Mouse (Mus musculus): ENCODE data around the gene Etnk2.

DNA sequence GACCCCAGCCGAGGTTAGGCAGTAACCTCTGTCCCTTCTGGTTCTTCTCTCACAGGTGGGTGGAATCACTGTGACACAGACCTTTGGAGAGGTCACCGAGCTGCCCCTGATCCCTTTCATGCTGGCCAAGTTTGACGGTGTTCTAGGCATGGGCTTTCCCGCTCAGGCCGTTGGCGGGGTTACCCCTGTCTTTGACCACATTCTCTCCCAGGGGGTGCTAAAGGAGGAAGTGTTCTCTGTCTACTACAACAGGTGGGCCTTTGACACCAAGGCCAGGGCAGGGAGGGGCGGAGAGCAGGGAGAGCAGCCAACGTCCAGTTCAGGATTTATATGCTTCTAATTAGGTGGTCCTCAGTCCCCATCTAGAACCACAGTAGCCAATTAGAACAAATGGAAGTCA is 7.0 kb upstream of the Etnk2 start:
- no peak for TF ChIP-seq CTCF (IDR thresholded peaks at IDR 0.05; ENCODE audit: low read depth, low read length)
- no peak for TF ChIP-seq POLR2A (IDR thresholded peaks at IDR 0.05; ENCODE audit: insufficient read depth, low read length)
